Mouse (Mus musculus) urinary bladder, adult 2 months (tissue): ENCODE results near the gene Snai3. TPM values are rescaled to one million over a fixed set of nuclear protein-coding genes. Genes with fewer than 3 reads are reported as not detected.

ENCODE experiments used
- DNase-seq: peaks from one replicate; pipeline ENCODE4 v3.0.0; 2022; ENCODE audit warnings: low spot score
- polyA plus RNA-seq: library from polyadenylated mRNA; depleted of rRNA; stranded (reverse); fragments of >200 nt; gene quantifications from 2 replicates; pipeline ENCODE4 v1.2.3, GENCODE M21; 2012; rRNA removed

Snai3 gene
- 2.9 and 3.2 TPM in 2 replicates for polyA plus RNA-seq

- peak; percentile 67 for DNase-seq
Observed at GRCm38 (mm10) chr8:122460524-122461472, at the start of gene Snai3. Gene Snai3, minus strand, starts transcription at chr8:122460733.

GRCm38 (mm10) chr8:122500856-122501255 lies 40.3 kb upstream of the Snai3 start:
- DNase-seq, result peak; percentile 64

- no peak for DNase-seq
Observed at GRCm38 (mm10) chr8:122497912-122498311, 37.4 kb upstream of the Snai3 start.

GRCm38 (mm10) chr8:122497016-122497734 lies 36.6 kb upstream of the Snai3 start:
- DNase-seq, result no peak

- no peak for DNase-seq
Observed at GRCm38 (mm10) chr8:122488387-122488786, 27.9 kb upstream of the Snai3 start.

GRCm38 (mm10) chr8:122484831-122485230 lies 24.3 kb upstream of the Snai3 start:
- DNase-seq, result no peak

- DNase-seq, result no peak
Observed at GRCm38 (mm10) chr8:122483877-122484276, 23.3 kb upstream of the Snai3 start.

- no peak for DNase-seq
Observed at GRCm38 (mm10) chr8:122482448-122482847, 21.9 kb upstream of the Snai3 start.

GRCm38 (mm10) chr8:122475580-122476320 lies 15.2 kb upstream of the Snai3 start, which contains the start of the genes Rnf166 and Ctu2:
Gene Rnf166, minus strand, starts transcription at chr8:122476064.
Gene Ctu2, plus strand, starts transcription at chr8:122476143.
- DNase-seq, result peak; percentile 95

GRCm38 (mm10) chr8:122474951-122475560 lies 14.5 kb upstream of the Snai3 start:
- DNase-seq, result no peak

- DNase-seq, result no peak
Observed at GRCm38 (mm10) chr8:122473911-122474421, 13.4 kb upstream of the Snai3 start.

GRCm38 (mm10) chr8:122470691-122471090 lies 10.2 kb upstream of the Snai3 start:
- DNase-seq, result no peak

- no peak for DNase-seq
Observed at GRCm38 (mm10) chr8:122469965-122470364, 9.4 kb upstream of the Snai3 start.

GRCm38 (mm10) chr8:122469407-122469806 lies 8.9 kb upstream of the Snai3 start:
- DNase-seq, result no peak

- no peak for DNase-seq
Observed at GRCm38 (mm10) chr8:122467816-122468215, 7.3 kb upstream of the Snai3 start.

GRCm38 (mm10) chr8:122464985-122465384 lies 4.5 kb upstream of the Snai3 start:
- DNase-seq, result no peak

- no peak for DNase-seq
Observed at GRCm38 (mm10) chr8:122463651-122464640, 3.4 kb upstream of the Snai3 start.

- no peak for DNase-seq
Observed at GRCm38 (mm10) chr8:122462510-122462909, 2.0 kb upstream of the Snai3 start.

- no peak for DNase-seq
Observed at GRCm38 (mm10) chr8:122461473-122462148, 1.1 kb upstream of the Snai3 start.
